Mouse (Mus musculus) forebrain, postnatal 0 days (tissue): ENCODE data around the gene Ppp2ca. TPM values are rescaled to one million over a fixed set of nuclear protein-coding genes. Genes with fewer than 3 reads are reported as not detected.

ENCODE experiments used
- ATAC-seq: fragments of 200-750 bp; cut with Nextera tagmentation; 2 replicates; pipeline ENCODE4 v1.8.0; 2017; ENCODE audit warnings: mild to moderate bottlenecking, moderate library complexity
- DNase-seq: peaks from one replicate; pipeline ENCODE4 v3.0.0-alpha.2; 2015
- H3K27ac ChIP-seq: fragments of 300-500 bp; sonication (generic); 2 replicates; pipeline ENCODE4 v1.5.1; 2014; ENCODE audit warnings: low read depth, mild to moderate bottlenecking, antibody characterized with exemption, low read length, moderate library complexity, mixed read lengths
- H3K27me3 ChIP-seq: fragments of 300-500 bp; sonication (generic); 2 replicates; pipeline ENCODE4 v1.6.1; 2014; ENCODE audit warnings: mild to moderate bottlenecking, low read length, mixed read lengths; ENCODE audit not compliant: insufficient read depth
- H3K36me3 ChIP-seq: fragments of 300-500 bp; sonication (generic); 2 replicates; pipeline ENCODE4 v1.6.1; 2014; ENCODE audit warnings: mild to moderate bottlenecking, moderate library complexity; ENCODE audit not compliant: insufficient read depth
- H3K4me1 ChIP-seq: fragments of 300-500 bp; sonication (generic); 2 replicates; pipeline ENCODE4 v1.6.1; 2014; ENCODE audit warnings: antibody characterized with exemption; ENCODE audit not compliant: insufficient read depth
- H3K4me2 ChIP-seq: fragments of 300-500 bp; sonication (generic); 2 replicates; pipeline ENCODE4 v1.6.1; 2014; ENCODE audit warnings: low read depth, mild to moderate bottlenecking, moderate library complexity
- H3K4me3 ChIP-seq: fragments of 300-500 bp; sonication (generic); 2 replicates; pipeline ENCODE4 v1.5.1; 2014; ENCODE audit warnings: low read depth, low read length, mixed read lengths
- H3K9ac ChIP-seq: fragments of 300-500 bp; sonication (generic); 2 replicates; pipeline ENCODE4 v1.6.1; 2014; ENCODE audit warnings: mild to moderate bottlenecking
- H3K9me3 ChIP-seq: fragments of 300-500 bp; sonication (generic); 2 replicates; pipeline ENCODE4 v1.6.1; 2016; ENCODE audit warnings: low read length
- CTCF ChIP-seq: sonication (generic); IDR thresholded peaks from 2 replicates; pipeline ENCODE4 v1.5.1; 2016; ENCODE audit warnings: antibody characterized with exemption, control low read depth, low read depth
- WGBS: fragments of 180-500 bp; shearing (Covaris S2); extraction: QIAGEN DNeasy Blood & Tissue Kit; methylation state at CpG from one replicate; pipeline ENCODE4 v1.1.7; 2014; 5-methylcytosine and 5-hydroxymethylcytosine counted together
- polyA plus RNA-seq: library from polyadenylated mRNA; unstranded; fragments of >200 nt; fragmentation: Nextera tagmentation; extraction: Ambion mirVana; gene quantifications from 2 replicates; pipeline ENCODE4 v1.2.1, GENCODE M21; 2015
- total RNA-seq: library from RNA; depleted of rRNA; stranded (reverse); fragments of >200 nt; gene quantifications from 2 replicates; pipeline ENCODE4 v1.2.3, GENCODE M21; 2014

Gene Ppp2ca
- total and polyA plus RNA-seq, 2 experiments from 2014 or later: 112 to 141 TPM

DNA sequence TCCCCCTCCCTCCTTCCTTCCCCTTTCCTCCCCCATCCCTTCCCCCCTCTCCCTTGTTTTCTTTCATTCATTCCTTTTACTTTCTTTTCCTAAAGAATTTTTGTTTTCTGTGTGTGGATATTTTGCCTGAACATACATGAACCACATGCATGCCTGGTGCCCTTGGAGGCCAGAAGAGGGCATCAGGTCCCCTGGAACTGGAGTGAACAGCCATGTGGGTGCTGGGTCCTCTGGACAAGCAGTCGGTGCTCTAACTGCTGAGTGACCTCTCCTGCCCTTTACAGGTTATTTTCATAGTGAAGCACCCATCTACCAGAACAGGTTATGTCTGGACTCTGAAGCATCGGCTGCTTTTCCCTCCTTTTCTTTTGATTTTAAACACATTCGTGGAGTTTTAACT is 34.1 kb upstream of the Ppp2ca start:
- no peak for DNase-seq
- no peak overlapping the region for H3K4me3 ChIP-seq
- H3K36me3 ChIP-seq: no peaks in the 10 kb centered on the region
- H3K9ac ChIP-seq: no peak overlapping the region
- no peaks in the 10 kb centered on the region for H3K4me1 ChIP-seq
- H3K27ac ChIP-seq: no peak overlapping the region
- TF ChIP-seq CTCF: peak; percentile 28
- H3K27me3 ChIP-seq: no peaks in the 10 kb centered on the region
- 52% methylated on average over 3 of the region's 3 CpGs for WGBS
- no peaks in the 10 kb centered on the region for H3K9me3 ChIP-seq
- H3K4me2 ChIP-seq: no peak overlapping the region
- ATAC-seq: no peak

DNA sequence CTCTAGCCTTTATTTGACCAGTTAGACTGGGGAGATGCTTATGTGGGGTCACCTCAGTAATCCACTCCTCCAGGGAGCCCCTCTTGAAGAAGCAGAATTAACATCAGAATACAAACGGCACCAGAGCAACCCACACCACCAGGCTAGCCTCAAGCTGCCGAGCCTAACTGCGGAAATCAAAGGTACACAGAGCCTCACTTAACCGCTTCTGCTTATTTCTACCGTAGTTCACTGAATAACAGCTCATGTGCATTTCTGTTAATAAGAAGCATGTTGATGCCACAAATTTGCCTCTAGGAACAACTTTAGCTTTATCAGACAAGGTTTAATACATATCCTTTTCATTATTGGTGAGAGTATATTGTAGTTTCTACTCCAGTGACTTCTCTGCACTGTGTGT is 32.6 kb upstream of the Ppp2ca start:
- no peaks in the 10 kb centered on the region for H3K9me3 ChIP-seq
- no peaks in the 10 kb centered on the region for H3K36me3 ChIP-seq
- 12% methylated on average over 5 of the region's 5 CpGs for WGBS
- H3K27me3 ChIP-seq: no peaks in the 10 kb centered on the region
- ATAC-seq (no peak), DNase-seq (no peak)
- no peaks in the 10 kb centered on the region for H3K4me1 ChIP-seq
- no peak overlapping the region for H3K9ac ChIP-seq
- H3K4me2 ChIP-seq: no peak overlapping the region
- no peak for TF ChIP-seq CTCF
- H3K27ac ChIP-seq: no peak overlapping the region
- no peak overlapping the region for H3K4me3 ChIP-seq

DNA sequence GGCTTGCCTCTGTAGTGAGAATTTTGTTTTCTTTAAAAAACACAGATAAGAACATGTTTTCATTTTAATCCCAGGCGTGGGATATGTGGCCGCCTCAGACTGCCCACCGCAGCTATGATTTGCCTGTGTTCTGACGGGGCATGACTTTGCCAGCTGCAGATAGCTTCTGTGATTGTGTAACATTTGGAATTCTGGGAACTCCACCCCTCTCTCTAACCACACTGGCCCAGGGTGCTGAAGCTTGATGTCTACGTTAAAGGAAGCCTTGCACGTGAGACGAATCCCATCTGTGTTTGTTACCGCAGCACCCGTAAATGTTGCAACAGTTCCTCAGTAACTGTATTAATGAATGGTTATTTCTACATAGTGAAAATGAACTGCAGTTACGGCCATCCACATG is 26.7 kb upstream of the Ppp2ca start:
- Histone ChIP-seq H3K27me3 (no peaks in the 10 kb centered on the region), H3K4me1 (no peaks in the 10 kb centered on the region), H3K9ac (no peak overlapping the region), H3K36me3 (no peaks in the 10 kb centered on the region), H3K4me3 (no peak overlapping the region), H3K4me2 (no peak overlapping the region), H3K9me3 (no peaks in the 10 kb centered on the region), H3K27ac (no peak overlapping the region)
- TF ChIP-seq CTCF: no peak
- no peak for ATAC-seq
- DNase-seq: no peak
- 83% methylated on average over 10 of the region's 10 CpGs for WGBS

DNA sequence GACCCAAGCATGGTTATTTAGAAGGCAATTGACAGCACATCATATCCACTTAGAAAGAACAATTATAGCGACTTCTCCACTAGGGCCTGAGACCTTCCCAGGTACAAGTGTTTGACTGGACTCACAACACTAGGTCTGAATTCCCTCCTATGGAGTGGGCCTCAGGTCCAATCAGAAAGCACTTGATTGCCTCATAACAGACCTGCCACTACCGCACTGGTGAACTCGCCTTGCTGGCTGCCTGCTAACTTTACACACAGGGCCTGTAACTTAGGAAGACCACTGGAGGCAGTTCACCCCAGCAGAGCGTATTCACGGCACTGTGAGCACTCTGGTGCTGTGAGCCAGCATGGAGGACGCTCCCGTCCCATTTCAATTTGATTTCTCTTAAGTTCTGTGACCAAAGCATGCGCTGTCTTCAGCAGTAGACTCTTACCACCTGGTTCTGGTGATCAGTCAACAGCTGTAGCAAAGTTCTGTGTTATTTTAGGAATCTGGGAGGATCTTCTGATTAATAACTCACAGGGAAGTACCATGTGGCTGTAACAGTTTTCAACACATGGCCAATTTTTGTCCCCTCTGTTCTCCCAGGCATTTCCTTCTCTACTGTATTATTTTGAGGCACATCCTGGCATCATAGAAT is 24.8 kb upstream of the Ppp2ca start:
- H3K4me3 ChIP-seq: no peak overlapping the region
- WGBS: 82% methylated on average over 8 of the region's 8 CpGs
- H3K27ac ChIP-seq: no peak overlapping the region
- H3K36me3 ChIP-seq: no peaks in the 10 kb centered on the region
- no peak for TF ChIP-seq CTCF
- no peak for ATAC-seq
- H3K9ac ChIP-seq: no peak overlapping the region
- H3K9me3 ChIP-seq: no peaks in the 10 kb centered on the region
- no peaks in the 10 kb centered on the region for H3K4me1 ChIP-seq
- DNase-seq: no peak
- no peak overlapping the region for H3K4me2 ChIP-seq
- no peaks in the 10 kb centered on the region for H3K27me3 ChIP-seq

DNA sequence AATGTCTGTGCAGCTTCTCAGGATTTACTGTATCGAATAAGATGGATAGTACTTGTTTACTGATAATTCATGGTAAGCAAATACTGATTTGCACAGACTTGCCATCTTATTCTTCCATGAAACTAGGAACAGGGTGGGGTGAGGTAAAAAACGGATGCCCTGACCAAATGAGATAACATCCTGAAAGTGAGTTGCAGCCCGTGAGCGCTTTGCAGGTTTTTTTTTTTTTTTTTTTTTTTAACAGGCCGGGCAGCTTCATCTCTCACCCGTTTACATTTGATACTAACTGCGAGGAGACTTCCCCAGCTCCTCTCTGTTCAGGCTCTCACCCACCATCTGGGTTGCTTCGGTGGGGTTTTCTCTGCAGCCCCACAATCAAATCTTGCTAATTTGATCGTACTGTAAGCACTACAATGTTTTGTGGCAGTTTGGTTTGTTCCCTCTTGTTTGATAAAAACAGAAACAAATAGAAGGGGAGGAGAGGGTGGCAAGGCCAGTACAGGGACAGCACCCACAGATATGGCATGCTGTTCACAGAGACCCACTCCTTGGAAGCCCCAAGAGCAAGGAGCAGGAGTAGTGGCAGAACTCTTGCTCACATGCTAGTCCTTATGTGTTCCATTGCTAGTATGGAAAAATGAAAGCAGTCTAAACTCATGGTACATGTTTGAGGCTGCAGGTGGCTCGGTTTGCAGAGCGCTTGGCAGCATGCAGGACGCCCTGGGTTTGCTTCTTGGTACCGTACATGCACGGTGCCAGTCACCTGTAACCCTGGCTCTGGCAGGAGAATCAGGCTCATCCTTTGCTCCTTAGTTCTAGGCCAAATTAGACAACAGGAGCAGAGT is 23.6 kb upstream of the Ppp2ca start:
- DNase-seq: no peak
- Histone ChIP-seq H3K9me3 (no peaks in the 10 kb centered on the region), H3K9ac (no peak overlapping the region), H3K27me3 (no peaks in the 10 kb centered on the region), H3K4me2 (no peak overlapping the region), H3K36me3 (no peaks in the 10 kb centered on the region), H3K4me3 (no peak overlapping the region), H3K27ac (no peak overlapping the region), H3K4me1 (no peaks in the 10 kb centered on the region)
- no peak for TF ChIP-seq CTCF
- WGBS: 69% methylated on average over 14 of the region's 14 CpGs
- no peak for ATAC-seq

DNA sequence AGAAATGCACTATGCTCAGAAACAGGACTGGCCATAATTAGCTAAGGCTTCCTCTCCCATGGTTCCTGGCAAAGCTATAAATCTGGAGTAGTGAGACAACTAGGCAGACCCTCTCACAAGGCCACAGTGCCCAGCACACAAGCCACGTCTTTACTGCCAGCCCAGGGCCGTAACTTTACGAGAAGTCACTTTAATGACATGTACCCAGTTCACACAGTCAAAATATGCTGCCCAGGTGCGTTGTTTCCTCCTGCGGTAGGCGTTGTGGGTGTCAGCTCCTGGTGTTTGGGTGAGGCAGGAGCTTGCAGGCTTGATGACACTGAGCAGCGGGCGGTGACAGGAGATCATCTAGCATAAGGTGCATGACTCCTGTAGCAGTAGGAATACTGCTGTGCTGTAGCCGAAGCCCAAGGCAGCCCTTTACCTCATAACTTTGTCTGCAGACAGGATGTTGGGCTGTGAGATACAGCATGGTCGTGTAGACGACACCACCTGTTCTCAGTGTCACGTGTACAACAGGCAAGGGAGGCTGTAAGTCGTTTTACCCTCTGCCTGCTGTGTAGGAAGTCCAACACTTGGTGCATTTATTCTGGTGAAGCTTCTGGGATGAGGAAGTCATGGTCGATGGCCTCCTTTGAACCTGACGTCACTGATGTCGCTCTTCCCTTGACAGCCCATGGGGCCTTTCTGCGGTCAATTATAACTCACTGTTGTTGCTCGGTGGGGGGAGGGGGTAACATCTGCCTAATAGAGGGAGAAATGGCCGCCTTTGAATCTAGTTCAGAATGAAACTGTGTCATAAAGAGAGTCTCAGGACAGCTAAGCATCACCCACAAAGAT is 22.5 kb upstream of the Ppp2ca start:
- H3K27me3 ChIP-seq: no peaks in the 10 kb centered on the region
- no peak overlapping the region for H3K4me3 ChIP-seq
- no peaks in the 10 kb centered on the region for H3K36me3 ChIP-seq
- H3K9ac ChIP-seq: no peak overlapping the region
- H3K4me2 ChIP-seq: no peak overlapping the region
- TF ChIP-seq CTCF: no peak
- H3K4me1 ChIP-seq: no peaks in the 10 kb centered on the region
- ATAC-seq (no peak), DNase-seq (no peak)
- WGBS: 81% methylated on average over 19 of the region's 19 CpGs
- no peaks in the 10 kb centered on the region for H3K9me3 ChIP-seq
- no peak overlapping the region for H3K27ac ChIP-seq
